Mouse (Mus musculus) layer of hippocampus, adult 18-20 months (tissue): ENCODE measurements around the gene Pstpip1. TPM values are rescaled to one million over a fixed set of nuclear protein-coding genes. Genes with fewer than 3 reads are reported as not detected.
A peak's percentile ranks its signal among the peaks of the same experiment; 100 is the strongest.

Experiments used
- DNase-seq, 2 experiments: peaks; one replicate each; pipeline ENCODE4 v3.0.0; 2022; ENCODE audit warnings: low spot score in 2 of 2
- total RNA-seq, 2 experiments: library from RNA; stranded (reverse); gene quantifications; 2 replicates each; pipeline ENCODE4 v1.2.3; 2021

Gene Pstpip1
- total RNA-seq, 2 experiments from 2014 or later: 2.6 to 3.0 TPM

DNA sequence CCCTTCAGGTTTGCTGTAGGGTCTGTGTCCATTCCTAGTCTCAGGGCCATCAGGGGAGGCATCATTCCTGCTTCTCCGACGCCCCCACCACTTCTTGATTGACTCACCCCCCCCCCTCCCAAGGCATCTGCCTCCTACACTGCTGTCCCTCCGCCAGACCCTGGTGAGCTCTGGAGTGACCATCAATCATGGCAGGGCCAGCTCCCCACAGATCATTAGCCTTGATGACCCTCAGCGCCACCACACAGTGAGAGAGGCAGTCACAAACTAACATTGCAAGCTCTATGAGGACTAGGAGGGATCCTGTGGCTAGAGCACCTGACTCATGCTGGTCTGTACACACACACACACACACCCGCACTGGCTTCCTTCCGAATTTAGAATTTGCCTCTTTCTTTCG, 15.2 kb downstream of the Pstpip1 start:
- no peak for DNase-seq

DNA sequence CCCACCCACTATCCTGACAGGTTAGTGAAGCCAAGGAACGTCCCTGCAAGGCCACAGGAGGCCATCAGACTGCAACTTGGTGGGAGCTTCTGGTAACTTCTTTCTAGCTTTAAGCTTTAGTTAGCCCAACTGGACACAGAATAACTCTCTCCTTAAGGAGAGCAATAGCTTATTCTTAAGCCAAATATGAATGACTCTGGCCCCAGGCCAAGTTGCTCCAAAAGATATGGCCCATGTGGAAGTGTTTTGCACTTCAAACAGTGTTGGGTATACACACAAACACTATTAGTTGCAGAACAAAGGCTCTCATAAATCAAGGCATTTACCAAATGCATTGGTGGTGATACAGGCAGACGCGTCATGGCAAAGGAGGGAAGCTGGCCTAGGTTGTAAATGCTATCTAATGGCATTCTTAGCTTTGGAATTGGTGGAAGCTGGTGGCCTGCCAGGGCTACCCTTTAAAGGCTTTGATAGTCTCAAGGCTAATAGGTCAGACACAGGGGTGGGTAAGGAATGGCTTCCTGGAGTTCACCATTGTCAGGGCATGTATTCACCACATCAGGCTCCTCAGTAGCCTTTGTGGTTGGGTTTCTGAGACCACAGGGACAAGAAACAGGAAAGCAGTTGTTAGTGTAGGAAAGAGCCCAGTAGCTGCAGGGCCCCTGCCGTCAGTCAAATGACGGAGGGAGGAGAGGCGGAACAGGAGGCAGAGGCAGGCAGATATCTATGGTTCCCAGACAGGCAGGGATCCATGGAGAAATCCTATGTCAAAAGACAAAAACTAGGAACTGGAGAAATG, 16.7 kb downstream of the Pstpip1 start:
- DNase-seq: no peak

- no peak for DNase-seq
Measured at GRCm38 (mm10) chr9:56107527-56107926, 17.8 kb downstream of the Pstpip1 start.

DNA sequence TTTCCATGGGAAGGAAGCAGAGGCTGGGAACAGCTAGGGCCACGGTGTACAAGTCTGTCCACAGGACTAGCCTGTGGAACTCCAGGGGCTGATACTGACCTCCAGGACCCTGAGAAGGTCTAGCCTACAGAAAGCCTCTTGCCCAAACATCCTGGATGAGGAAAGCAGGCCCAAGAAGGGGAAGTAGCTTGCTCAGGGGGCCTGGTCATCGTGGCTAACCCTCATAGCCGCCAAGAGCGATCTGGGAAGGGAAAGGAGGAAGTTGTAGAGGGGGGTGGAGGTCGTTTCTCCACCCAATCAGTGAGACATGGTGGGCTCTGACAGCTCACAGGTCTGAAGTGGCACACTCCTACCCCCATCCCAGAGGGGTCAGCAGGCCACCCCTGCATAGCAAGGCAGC, 18.4 kb downstream of the Pstpip1 start:
- no peak for DNase-seq

DNA sequence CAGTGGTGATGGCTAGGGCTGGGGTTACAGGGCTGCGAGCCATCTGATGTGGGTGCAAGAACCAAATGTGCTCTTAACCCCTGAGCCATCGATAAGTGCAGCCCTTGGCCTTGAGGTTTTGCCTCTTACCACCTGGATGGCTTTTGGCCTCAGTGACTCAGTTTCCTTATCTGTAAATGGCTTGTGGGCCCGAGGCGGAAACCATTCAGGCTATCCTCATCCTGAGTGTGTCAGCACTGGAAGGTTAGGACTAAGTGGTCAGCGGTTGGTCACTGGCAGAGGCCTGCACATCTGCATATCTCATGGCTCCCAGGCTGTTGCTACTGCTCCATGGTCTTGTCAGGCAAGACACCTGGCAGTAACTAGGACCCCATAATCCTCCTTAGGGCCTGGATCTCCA, 28.3 kb downstream of the Pstpip1 start:
- DNase-seq: no peak

GRCm38 (mm10) chr9:56118582-56118981, 28.8 kb downstream of the Pstpip1 start:
- peak; percentile 42 to 84 for DNase-seq

DNA sequence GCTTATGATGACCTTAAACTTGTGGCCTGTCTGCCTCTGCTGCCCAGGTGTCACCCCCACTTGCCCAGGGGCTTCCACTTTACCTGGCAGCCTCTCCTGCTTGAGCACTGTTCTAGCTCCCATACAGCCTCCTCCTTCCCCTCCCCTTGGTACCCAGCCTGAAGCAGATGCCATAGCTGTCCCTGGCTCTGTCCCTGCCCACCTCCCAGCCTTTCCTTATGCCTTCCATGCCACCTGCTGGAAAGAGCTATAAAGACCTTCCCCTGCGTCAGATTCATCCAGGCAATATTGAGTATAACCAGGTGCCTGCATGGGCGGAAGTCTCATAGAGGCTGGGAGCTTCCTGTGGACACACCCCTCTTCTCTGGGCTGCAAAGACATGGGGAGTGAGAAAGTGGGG, 29.9 kb downstream of the Pstpip1 start:
- no peak for DNase-seq

GRCm38 (mm10) chr9:56121097-56121496, 31.3 kb downstream of the Pstpip1 start:
- peak in 1 of 2 experiments; percentile 57 for DNase-seq

DNA sequence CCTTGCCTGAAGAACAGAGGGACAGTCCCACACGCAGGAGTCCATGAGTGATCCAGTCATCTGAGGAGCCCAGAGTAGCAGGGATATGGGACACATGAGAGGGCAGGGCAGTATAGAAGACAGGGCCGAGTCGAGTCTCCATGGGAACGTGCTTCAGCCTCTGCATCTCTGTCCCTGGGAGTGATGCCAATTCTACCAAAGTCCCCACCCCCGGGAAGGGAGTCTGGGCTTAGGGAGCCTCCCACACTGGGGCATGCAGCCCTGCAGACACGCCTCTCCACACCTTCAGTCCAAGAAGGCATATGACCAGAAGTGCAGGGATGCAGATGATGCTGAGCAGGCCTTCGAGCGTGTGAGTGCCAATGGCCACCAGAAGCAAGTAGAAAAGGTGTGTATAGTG, 33.2 kb downstream of the Pstpip1 start:
- peak in 1 of 2 experiments; percentile 45 for DNase-seq

DNA sequence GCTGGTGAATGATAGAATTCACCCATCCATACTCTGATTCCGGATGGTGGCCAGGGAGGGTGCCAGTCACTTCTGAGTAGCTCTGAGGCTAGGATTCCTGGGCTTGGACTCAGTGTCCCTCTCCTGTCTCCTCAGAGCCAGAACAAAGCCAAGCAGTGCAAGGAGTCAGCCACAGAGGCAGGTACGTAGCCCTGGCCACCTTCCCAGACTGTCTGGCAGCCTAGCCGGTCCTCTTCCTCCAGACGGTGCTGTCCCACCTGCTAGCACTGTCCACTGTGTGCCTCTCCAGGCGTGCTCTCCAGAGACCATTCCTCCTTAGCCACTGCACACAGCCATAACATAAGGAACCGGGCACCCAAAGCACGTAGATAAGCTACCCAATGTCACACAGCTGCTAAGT, 33.9 kb downstream of the Pstpip1 start:
- DNase-seq: no peak

- no peak for DNase-seq
Measured at GRCm38 (mm10) chr9:56124561-56124960, 34.8 kb downstream of the Pstpip1 start.

DNA sequence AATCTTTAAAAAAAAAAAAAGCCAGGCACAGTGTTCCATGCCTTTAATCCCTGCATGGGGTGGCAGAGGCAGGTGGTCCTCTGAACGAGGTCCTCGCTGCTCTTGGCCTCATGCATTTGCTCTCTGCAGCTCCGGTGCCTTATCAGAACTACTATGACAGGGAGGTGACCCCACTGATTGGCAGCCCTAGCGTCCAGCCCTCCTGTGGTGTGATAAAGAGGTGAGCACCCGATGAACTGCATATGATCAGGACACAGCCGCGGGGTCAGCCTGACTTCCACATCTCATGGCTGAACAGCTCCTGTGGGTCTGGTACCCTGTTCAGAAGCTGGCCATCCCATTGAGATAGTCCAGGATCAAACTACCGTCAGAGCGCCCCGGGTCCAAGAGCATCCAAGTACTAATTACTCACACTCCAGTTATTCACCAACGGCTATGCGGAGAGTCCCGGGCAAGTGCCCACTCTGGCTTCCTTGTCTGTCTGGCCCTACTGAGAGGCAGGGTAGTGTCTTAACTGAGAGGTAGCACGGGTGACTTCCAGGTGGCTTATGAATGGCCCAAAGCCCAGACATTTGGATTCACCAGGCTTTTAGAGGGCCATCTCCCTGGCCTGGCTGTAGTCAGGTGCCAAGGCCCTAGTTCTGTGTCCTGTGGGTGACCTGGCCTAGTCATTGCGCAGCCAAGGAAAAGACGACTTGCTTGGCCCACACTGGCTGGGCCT, 36.9 kb downstream of the Pstpip1 start:
- no peak for DNase-seq

DNA sequence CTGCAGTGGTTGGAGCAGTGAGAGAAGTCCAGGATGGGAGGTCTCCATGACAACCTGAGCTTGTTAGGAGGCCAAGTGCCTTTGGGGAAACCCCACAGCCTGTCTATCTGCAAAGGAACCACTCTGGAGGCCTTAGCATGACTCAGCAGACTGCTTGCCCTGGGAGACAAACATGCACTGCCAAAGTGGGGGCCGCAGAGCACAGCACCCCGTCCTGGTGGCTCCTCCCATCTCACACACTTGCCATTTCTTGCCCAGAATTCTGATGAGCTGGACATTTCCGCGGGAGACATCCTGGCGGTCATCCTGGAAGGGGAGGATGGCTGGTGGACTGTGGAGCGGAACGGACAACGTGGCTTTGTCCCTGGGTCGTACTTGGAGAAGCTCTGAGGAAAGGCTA, 38.6 kb downstream of the Pstpip1 start:
- peak in 1 of 2 experiments; percentile 51 for DNase-seq

DNA sequence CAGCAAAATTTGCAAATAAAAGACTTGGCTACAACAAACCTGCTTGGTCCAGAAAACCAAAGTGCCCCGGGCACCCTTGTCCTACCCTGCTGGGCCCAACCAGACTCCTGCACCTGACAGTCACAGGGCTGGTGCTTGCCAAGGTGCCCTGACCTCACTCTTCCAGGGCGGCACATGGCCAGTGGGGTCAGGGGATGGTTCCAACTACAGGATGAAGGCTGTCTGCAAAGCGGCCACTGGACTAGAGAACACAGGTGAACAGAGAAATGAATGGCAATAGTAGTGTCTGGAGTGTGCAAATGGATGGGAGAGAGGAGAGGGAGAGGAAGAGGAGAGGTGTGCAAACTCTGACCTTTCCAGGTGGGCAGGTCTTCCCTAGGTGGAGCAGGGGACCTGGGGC, 40.2 kb downstream of the Pstpip1 start:
- DNase-seq: no peak

GRCm38 (mm10) chr9:56130536-56130935, 40.8 kb downstream of the Pstpip1 start:
- DNase-seq: no peak

DNA sequence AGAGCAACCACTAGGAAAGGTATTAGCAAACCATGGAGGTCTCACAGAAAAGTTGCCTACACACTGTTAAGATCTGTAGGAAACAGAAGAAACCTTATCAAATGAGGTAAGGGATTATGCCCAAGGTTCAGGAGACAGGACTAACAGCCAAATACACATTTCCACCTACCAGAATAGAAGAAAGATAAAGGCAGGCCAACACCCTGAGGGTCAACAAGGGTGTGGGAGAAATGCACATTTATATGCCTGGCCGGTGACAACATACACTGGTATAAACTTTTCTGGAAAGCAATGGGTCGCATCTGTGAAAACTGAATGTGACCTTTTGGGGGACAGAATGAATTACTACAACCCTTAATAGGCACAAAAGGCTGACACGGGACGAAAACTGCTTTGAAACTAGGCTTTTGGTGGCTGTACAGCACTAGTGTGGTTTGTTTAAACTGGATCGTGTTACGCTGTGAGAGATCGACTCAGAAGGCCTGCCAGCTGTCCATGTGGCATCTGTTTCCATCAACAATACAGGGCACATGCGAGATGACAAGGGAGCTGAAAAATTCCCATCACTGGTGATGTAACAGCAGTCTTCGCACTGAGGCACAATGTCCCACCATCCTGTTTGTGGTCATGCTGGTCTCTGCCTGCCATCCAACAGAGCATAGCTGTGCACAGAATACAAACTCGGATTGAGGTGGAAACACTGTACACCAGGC, 42.2 kb downstream of the Pstpip1 start:
- DNase-seq: peak in 1 of 2 experiments; percentile 40

GRCm38 (mm10) chr9:56133970-56134369, 44.2 kb downstream of the Pstpip1 start:
- no peak for DNase-seq

GRCm38 (mm10) chr9:56134614-56135013, 44.9 kb downstream of the Pstpip1 start:
- DNase-seq: no peak

GRCm38 (mm10) chr9:56135590-56136197, 45.9 kb downstream of the Pstpip1 start:
- DNase-seq: no peak

DNA sequence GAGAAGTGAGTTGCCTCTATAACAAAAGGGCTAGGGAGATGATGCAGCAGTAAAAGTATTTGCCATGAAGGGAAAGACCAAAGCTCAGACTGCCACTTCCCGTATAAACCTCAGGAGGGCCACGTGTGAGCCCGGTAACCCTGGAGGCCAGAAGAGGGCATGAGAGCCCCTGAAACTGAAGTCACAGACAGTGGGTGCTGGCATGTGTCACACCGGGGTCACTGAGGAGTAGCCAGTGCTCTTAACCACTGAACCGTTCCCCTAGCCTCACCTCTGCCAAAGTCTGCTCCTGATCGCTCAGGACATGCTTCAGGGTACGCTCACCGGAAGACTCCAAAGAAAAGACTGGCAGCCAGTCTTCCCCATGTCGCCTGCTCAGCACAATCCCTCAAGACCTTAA, 52.0 kb downstream of the Pstpip1 start:
- DNase-seq: no peak

DNA sequence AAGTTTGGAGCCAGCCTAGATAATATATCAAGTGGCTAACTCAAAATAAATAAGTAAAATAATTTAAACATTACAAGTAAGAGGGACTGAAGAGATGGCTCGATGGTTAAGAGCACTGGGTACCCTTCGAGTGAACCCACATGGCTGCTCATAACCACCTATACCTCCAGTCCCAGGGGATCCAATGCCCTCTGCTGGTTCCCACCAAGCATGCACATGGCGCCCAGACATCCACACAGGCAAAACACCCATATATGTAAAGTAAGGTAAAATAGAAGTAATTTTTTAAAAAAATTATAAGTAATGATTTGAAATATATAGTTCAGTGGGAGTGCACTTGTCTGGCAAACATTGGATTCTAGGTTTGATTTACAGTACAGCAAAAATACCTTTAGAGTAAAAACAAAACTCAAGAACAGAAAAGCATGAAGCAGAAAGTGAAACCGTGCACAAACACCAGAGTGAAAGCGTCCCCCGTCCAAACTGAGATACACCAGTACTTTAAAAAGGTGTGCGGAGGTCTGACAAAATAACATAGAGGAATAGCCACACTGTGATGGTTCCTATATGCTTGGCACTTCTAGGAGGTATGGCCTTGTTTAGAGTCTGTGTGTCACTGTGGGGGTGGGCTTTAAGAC, 54.7 kb downstream of the Pstpip1 start:
- no peak for DNase-seq
